Mouse (Mus musculus) limb, embryonic 10.5 days (tissue): ENCODE measurements at regions not wholly inside any gene's neighbourhood (a gene's known extent, or its start where the extent isn't known, plus 50 kb on each side); places are given as distances from the start of the nearest gene placed in this dataset.
A peak's percentile ranks its signal among the peaks of the same experiment; 100 is the strongest.

Source experiments
- DNase-seq: peaks from one replicate; pipeline ENCODE4 v3.0.0-alpha.2; 2017; ENCODE audit warnings: low spot score
- H3K27ac ChIP-seq: fragments of 300-500 bp; sonication (generic); 2 replicates; pipeline ENCODE4 v1.5.1; 2016; ENCODE audit warnings: mild to moderate bottlenecking
- H3K27me3 ChIP-seq: fragments of 300-500 bp; sonication (generic); 2 replicates; pipeline ENCODE4 v1.6.1; 2016; ENCODE audit warnings: low read depth, mild to moderate bottlenecking; ENCODE audit not compliant: poor library complexity, severe bottlenecking
- H3K36me3 ChIP-seq: fragments of 300-500 bp; sonication (generic); 2 replicates; pipeline ENCODE4 v1.6.1; 2016; ENCODE audit warnings: mild to moderate bottlenecking, moderate library complexity
- H3K4me1 ChIP-seq: fragments of 300-500 bp; sonication (generic); 2 replicates; pipeline ENCODE4 v1.6.1; 2016
- H3K4me3 ChIP-seq: fragments of 300-500 bp; sonication (generic); 2 replicates; pipeline ENCODE4 v1.5.1; 2016; ENCODE audit warnings: mild to moderate bottlenecking, moderate library complexity
- H3K9me3 ChIP-seq: fragments of 300-500 bp; sonication (generic); replicated peaks from 2 replicates; pipeline ENCODE4 v1.6.1; 2016; ENCODE audit warnings: mild to moderate bottlenecking
- WGBS: fragments of 180-500 bp; shearing (Covaris S2); methylation state at CpG from one replicate; pipeline ENCODE4 v1.1.7; 2016; 5-methylcytosine and 5-hydroxymethylcytosine counted together

DNA sequence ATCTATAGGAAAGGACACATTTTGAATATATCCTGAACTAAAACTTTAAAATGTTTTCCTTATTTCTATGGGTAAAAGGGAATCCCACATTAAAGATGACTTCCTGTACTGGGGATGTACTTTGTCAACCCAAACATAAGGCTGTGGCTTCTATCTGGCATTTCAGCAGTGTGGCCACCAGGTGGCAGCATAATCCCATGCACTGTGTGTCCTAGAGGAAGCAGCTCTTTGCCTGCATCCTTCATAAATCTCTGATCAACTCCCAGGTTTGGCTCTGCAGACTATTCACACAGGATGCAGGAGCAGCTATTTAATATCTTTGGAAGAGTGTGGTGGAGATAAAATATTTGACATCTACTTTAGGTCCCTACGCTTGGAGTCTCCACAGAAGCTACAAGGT, 59.1 kb downstream of the Bmp15 start:
- Histone ChIP-seq H3K27me3 (no peaks in the 10 kb centered on the region), H3K9me3 (no peaks in the 10 kb centered on the region), H3K4me3 (no peak overlapping the region), H3K36me3 (no peaks in the 10 kb centered on the region), H3K27ac (no peak overlapping the region), H3K4me1 (no peaks in the 10 kb centered on the region)
- 93% methylated on average over 1 of the region's 1 CpGs for WGBS
- peak; percentile 77 for DNase-seq

GRCm38 (mm10) chrX:6258523-6258922, 62.0 kb downstream of the Bmp15 start:
- Histone ChIP-seq H3K4me1 (no peaks in the 10 kb centered on the region), H3K36me3 (no peaks in the 10 kb centered on the region), H3K4me3 (no peak overlapping the region), H3K9me3 (no peaks in the 10 kb centered on the region), H3K27me3 (no peaks in the 10 kb centered on the region), H3K27ac (no peak overlapping the region)
- DNase-seq = no peak
- WGBS = 83% methylated on average over 4 of the region's 4 CpGs

- H3K27ac ChIP-seq = no peak overlapping the region
- H3K9me3 ChIP-seq = no peaks in the 10 kb centered on the region
- DNase-seq = no peak
- no peaks in the 10 kb centered on the region for H3K27me3 ChIP-seq
- no peaks in the 10 kb centered on the region for H3K36me3 ChIP-seq
- no peak overlapping the region for H3K4me3 ChIP-seq
- H3K4me1 ChIP-seq = no peaks in the 10 kb centered on the region
Observed at GRCm38 (mm10) chrX:6254058-6254457, 66.5 kb downstream of the Bmp15 start.

DNA sequence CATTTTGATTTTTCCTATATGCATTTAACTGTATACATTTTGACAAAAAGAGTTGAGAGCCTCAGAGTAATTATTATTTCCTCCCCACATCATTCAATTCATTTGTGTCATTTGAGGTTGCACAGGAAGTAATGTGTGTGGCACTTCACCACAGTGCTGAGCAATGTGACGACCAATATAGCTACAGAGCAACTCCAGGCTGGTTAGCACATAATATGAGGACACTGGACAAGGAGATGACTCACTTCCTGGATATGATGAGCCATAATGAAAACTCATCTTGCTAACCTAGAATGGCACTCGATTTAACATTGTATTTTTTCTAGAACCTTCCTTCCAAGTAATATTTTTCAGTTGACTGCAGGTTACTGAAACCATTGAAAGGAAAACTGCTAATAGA, 67.6 kb downstream of the Bmp15 start:
- no peaks in the 10 kb centered on the region for H3K27me3 ChIP-seq
- no peaks in the 10 kb centered on the region for H3K36me3 ChIP-seq
- no peaks in the 10 kb centered on the region for H3K4me1 ChIP-seq
- H3K27ac ChIP-seq = no peak overlapping the region
- no peaks in the 10 kb centered on the region for H3K9me3 ChIP-seq
- DNase-seq = no peak
- WGBS = 73% methylated on average over 2 of the region's 2 CpGs
- H3K4me3 ChIP-seq = no peak overlapping the region
